Mouse (Mus musculus) embryo, embryonic 10 days (tissue): ENCODE measurements around the gene Cmtm8.
A peak's percentile ranks its signal among the peaks of the same experiment; 100 is the strongest.

Source experiments
- DNase-seq: peaks from one replicate; pipeline ENCODE4 v3.0.0-alpha.2; 2015; ENCODE audit warnings: low spot score

Cmtm8 gene

DNA sequence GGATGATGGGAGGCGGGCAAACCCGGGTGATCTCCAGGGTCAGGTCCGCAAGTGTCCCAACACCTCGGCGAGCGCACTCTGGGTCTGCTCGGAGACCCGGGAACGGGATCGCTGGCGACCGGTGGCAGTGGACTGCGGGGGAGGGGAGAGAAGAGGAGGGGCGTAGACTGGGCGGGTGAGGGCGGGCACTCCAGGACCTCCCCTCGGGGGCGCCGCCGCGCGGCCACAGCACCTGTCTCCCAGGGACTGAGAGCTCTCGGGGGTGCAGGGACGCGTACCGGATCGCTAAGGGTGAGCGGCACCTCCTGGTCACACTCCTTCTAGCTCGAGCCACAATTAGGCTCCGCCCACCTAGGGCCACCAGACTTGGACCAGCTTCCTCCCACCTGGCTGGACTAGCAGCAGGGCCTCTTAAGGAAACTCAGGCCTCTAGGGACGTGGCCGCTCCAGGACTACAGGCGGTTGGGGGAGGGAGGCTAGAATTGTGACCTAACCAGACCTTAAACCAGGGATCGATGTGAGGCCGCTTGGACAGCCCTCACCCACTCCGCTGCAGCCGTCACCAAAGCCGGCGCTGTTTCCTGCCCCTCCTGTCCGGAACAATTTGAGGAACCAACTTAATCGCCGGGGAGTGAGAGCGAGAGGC, at the start of gene Cmtm8:
TSS of gene Cmtm8 (minus strand) at position 140 of the 646 bp plus-strand sequence.
- DNase-seq, result peak; percentile 84

DNA sequence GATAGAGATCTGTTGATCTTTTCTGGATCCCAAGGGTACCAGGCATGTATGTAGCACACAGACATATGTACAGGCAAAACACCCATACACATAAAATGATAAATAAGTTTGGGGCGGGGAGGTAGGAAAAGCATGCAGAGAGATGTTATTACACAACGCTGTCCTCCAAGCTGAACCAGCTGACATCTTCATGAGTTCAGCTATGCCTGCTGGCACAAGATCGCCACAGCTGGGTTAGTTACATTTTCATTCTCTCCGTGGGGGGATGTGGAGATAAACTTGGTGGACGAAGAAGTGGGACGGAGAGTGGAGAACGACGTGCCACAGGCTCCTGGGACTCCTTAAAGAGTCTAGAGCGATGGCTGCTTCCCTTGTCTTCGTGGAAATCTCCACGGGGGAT, 49.0 kb upstream of the Cmtm8 start:
- no peak for DNase-seq

DNA sequence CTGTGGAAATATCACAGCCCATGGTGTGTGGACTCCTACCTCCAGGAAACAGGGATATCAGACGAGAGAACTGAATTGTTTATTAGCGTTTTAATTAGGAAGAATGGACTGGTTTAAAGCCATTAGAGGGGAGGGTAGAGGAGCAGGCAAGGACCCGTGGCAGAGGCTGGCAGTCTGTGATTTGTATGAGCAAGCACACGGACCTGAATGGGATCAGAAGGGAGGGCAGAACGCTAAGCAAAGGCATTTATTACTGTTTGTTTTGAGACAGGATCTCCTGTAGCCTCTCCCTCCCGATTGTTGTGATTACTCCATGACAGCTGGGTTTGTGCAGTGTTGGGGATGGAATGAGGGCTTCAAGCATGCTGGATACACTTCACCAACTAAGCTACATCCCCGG, 46.4 kb upstream of the Cmtm8 start:
- DNase-seq, result no peak

DNA sequence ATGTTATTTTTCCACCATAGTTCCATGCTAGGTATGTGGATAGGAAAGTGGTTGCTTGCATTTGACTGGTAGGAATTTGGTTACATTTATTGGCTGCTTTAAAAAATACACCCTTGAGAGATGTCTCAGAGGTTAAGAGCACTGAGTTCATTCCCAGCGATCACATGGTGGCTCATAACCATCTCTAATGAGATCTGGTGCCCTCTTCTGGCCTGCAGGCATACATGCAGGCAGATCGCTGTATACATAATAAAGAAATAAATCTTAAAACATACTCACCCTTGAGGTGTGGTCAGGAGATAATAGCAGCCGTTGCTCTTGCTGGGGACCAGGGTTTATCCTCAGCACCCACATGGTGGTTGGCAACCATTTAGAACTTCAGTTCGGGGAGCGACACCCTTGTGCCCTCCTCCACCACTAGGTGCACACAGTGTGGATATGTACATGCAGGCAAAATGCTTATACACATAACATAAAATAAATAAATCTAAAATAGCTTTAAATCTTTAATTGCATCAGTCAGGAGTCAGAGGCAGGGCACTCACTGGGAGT, 45.0 kb upstream of the Cmtm8 start:
- no peak for DNase-seq

DNA sequence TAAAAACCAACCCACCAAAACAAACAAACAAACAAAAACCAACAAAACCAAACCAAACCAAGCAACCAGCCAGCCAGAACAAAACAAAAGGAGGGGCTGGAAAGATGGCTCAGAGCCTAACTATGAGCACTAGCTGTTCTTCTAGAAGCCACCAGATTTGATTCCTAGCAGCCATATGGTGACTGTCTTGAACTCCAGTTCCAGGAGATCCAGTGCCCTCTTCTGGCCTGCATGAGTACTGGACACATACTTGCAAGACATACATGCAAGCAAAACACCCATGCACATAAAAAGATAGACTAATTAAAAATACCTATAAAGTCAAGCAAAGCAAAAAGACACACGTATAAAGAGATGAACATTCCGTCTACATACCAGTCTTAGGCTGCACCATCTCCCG, 43.7 kb upstream of the Cmtm8 start:
- peak; percentile 62 for DNase-seq

DNA sequence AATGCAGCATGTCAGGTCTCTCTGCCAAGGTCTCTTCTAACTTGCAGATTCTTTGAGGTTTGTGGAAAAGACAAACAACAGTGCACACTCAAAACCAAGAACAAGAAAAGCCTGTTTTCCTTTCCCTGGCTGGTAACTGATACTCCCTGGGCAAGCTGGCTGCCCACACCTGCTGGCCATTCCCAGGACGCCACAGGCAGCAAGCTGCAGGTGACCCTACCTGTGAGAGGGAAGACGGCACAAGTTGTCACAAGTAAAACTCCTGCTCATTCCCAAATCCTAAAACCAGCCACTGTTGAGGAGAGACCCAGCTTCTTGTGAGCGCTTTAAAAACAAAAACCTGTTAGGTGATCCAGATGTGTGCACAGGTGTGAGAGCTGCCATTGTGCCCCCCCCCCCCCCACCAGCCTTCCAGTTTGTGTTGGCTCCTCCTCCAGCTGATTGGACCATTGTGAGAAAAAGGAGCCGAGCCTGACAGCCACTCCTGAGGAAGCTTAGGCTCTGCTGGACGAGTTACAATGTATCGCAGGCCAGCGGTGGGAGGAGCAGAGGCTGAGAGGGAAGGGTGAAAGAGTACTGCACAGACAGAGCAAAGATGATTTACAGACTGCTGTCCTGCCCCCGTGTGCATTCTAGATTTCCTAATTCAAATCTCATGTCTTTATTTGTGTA, 42.2 kb upstream of the Cmtm8 start:
- DNase-seq, result peak; percentile 18

DNA sequence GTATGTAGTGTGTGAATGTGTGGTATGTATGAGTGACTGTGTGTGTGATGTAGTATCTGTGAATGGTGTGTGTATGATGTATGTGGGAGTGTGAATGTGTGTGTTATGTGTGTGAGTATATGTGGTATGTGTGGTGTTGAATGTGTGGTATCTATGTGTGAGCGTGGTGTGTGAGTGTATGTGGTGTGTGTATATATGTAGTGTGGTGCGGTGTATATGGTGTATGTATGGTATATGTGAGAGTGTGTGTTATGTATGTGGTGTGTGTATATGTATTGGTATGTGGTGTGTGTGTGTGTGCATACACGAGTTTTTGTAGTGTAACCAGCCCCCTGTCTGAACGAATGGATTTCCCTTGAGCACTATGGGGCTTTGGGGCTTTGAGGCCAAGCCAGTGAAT, 41.6 kb upstream of the Cmtm8 start:
- no peak for DNase-seq

DNA sequence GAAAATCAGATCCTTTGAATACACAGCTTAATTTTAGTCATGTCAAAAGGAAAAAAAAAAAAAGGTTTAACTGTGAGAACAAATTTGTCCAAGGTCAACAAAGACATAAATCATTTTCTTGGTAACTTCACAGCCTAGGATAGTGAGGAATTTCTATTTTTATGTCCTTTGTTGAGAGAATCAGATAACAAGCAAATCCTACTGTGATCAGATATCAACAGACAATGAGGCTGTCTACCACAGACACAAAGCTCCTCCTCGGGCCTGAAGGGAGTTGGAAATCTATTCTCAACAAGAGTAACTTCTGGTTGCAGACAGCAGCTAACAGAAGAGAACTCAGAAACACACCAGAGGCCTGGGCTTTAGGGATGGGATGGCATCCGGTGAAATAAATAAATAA, 38.0 kb upstream of the Cmtm8 start:
- no peak for DNase-seq

DNA sequence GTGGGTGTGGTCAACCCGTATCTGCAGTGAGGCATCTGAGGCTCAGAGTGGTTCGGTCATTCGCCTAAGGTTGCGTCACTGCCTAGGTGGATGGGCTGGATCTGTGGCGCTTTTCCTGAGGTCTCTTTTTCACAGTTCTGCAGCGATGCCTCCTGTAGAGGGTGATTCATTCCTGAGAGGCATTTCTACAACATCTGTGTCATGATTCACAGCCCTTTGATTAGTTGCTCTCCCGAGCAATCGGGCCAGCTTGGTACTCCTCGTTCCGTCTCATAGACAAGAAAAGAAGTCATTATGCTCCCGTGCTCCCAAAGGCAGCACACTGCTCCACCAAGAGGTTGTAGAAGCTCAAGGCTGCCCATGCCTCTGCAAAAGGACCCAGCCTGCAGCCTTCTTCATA, 11.4 kb upstream of the Cmtm8 start:
- no peak for DNase-seq

DNA sequence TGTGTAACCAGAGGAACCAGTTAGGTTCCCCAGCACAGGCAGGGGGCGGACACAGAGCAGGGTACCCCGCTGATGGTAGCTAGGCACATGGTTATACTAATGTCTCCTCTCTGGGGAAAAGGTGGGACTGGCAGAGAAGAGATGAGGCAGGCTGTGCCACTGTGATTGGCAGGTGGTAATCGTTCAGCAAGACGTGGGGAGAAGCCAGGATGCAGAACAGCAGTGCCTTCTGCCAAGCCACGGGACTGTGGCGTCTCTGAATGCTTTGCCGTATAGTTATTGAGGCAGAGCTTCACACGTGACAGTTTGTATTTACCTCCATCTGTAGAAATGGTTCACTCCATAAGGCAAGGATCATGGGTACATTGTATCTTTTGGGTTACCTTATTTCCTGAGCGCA, 10.7 kb upstream of the Cmtm8 start:
- DNase-seq, result no peak

DNA sequence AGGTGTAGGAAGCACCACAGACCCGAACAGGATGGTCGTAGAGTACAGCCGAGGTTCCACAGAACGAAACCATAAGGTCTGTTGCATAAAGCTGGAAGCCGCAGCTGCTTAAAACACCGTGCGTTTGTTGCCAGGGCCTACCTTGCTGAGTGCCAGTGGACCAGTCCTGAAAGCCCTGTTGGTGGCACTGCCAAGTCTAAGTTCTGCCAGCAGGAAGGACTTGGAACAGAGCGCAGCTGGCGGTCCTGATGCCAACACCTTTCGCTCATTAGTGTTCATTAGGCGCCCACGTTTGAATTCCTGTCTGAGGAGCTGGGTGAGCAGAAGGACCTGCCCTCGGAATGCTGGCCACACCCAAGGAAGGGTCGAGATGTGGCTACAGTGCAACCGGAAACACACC, 9.4 kb upstream of the Cmtm8 start:
- DNase-seq, result no peak

DNA sequence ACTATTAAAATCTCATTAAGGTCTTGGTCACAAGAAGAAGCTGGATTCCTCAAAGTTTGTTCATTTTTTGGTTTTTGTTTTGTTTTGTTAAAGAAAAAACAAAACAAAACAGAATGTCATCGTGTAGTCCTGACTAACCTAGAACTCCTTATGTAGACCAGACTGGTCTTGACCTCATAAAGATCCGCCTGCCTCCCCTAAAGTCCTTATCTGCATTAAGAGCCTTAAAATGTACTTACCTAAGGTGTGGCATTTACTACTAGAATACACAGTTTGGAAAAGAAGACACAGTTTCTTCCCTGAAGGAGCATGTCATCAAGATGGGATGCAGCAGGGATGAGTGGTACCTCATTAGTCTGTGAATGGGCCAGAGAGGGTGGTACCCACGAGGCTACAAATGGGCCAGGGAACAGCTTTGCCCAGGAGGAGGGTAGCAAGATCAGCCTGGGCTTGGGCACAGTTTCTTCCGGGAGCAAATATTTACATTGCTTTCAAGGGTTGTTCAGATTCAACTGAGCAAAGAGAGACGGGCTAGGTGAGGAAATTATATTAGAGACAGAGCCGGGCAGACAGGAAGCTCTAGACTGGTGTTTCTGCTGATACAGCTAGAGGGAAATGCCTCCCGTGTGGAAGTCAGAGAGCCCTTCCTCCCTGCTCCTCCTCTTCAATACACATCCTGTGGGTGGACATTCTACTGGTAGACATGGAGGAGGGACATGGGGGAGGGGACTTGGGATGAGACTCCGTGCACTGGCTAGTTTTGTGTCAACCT, 7.6 kb upstream of the Cmtm8 start:
- no peak for DNase-seq

DNA sequence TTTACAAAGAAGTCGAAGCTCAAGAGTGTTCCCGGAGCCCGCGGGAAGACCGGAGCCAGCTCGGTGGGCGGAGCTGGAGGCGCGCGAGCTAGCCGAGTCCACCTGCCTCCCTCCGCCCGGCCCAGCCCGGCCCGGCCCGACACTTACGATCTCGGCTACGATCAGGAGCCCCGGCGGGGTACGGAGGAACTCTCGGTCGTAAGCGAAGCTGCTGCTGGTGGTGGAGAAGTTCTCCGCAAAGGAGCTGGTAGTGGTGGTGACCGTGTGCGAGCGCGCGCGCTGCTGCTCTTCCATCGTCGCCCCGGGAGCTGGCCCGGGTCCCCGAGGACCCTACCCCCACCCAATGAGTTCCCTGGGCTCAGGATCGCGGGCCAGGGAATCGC, 331 bp downstream of the Cmtm8 start:
- DNase-seq, result peak; percentile 65

DNA sequence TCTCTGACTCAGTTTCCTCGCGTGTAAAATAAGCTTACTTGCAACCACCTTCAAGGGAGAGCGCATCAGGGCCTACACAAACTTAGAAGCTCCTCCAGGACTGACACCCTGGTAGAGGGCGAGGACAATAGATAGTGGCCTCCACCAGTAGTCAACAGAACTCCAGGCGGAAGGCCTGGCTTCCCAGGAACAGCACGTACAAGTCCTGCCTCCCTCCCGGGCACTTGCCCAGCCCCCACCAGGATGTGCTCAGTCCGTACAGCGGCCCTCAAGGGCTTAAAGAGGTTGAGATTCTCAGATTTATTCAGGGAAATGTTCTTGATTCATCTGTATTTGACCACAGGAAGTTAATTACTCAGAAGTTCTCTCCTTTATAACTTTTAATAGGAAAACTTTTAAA, 1.1 kb downstream of the Cmtm8 start:
- DNase-seq, result no peak

DNA sequence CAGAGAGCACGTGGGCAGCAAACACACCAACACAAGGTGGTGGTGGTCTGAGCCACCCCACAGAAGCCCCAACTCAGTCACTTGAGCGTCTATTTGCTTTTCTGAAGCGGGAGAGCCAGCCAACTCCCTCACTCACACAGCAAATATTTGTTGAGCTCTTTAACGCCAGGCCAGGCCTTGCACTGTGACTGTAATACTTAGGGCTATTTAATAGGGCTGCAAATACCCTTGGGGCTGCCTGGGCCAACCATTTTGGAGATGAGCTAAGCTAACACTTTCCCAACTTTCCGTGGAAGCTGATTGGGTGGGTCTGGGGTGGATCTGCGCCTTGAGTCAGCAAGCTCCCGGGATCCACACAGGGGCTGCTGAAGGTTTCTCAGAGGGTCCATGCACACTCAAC, 1.7 kb downstream of the Cmtm8 start:
- DNase-seq, result no peak

DNA sequence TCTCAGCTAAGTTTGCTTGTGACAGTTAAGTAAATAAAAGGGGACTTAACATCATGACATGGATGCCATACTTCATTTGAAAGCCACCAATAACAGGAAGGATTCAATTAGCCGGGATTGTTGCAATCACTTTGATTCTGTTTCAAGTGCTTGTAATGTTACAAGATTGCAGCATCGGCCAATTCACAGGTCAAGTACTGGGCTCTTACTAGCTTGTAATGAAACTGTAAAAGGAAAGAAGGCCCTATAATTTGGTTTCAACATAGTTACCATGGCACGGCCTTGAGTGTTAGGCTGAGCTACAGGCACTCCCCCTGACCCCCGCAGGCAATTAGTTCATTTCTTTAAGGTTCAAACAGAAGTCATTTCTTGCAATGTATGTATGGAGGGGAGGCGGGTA, 5.1 kb downstream of the Cmtm8 start:
- DNase-seq, result no peak

DNA sequence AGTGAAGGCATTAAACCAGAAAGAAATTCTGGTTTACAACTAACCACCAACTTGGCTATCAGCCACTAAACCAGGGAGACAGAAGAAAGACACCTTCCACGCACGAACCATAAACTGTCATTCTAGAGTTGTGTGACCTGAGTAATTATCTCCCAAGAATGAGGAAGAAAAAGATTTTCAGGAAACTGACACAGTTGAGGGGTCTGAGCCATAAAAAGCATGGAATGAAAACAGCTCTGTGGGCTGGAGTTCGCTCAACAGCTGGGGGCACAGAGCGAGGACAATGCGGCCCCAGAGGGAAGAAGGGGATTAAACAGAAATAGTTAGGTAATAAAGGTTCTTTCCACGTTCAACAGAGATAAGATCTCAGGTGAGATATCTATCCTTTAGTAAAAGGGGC, 12.4 kb downstream of the Cmtm8 start:
- DNase-seq, result no peak

DNA sequence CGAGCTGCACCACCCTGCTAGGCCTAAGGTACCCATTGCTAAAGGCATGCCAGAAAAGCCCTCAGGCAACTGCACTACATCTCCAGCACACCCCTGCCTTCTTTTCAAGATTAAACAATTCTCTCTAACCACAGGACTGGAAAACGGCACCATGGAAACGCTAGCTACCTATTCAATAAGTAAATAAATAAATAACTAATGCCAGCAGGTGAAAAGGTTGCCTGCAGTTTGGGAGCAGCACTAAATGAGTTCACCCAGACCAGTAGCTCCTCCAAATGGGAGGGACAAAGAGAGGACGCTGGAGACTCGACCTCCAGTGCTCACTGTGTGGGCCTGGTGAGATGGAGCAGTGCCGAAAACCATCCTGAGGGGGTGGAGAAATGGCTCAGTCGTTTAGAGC, 13.6 kb downstream of the Cmtm8 start:
- DNase-seq, result no peak

DNA sequence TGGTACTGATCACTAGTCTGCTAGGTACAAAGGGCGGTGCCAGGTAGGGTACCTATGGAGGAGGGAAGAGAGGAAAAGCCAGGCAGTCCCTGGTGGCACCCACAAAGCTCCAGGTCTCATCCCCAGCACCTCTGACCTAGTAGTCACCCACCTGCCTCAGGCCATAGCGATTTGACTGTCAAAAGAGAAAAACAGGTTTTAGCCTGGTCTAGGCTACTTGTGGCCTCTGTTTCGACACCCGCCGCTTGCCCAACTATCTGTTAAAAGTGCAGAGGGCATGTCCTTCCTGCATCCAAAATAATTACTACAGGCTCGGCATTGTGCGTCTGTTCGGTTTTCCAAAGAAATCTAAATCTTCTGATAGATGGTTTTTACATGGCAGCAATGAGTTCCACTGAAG, 14.3 kb downstream of the Cmtm8 start:
- no peak for DNase-seq

DNA sequence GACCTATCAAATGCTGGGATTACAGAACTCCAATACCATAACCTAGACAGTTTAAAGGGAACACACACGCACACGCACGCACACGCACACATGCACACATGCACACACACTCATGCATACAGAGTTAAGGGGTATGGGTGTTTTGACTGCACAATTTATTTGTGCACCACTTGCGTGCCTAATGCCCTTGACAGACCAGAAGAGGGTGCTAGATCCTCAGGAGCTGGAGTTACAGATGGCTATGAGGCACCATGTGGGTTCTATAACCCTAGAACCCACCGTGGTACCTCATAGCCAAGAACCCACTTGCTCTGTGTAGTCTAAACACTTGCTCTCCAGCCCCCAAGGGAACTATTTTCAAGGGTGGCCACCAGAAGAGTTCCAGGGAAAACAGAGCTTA, 15.6 kb downstream of the Cmtm8 start:
- DNase-seq, result no peak

DNA sequence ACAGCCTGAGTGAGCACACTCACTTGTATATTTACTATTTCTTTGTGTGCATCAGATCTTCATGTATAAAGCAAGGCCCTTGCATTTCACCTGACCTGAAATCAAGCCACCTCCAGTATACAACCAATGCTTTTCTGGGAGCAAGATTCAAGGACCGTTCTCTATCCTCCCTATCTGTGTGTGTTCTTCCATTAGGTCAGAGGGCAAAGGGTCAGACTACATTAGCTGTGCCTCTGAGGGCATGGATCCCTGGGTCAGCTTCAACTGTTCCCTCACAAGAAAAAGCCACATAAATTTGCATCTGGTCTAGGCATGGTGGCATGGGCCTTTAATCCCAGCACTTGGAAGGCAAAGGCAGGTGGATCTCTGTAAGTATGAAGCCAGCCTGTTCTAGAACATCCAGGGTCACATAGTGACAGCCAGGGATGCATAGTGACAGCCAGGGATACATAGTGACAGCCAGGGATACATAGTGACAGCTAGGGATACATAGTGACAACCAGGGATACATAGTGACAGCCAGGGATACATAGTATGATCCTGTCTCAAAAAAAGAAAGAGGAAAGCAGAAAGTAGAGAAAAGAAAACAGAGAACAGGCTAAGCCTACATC, 16.6 kb downstream of the Cmtm8 start:
- no peak for DNase-seq

DNA sequence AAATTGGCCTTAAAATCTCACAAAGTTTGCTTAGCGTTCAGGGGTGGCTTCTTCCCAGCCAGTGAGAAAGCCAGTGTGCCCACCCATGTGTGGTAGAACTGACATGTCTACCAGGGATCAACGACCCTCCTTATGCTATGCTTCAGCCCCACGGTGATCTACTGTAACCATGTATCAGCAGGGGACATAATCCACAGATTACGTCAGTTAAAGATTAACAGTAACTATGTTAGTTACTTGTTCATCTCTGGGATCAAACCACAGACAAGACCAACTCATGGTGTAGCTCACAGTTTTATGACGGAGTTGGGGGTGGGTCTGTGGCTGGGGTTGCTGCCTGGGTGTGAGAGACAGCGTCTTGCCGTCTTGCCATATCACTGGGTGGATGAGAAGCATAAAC, 19.8 kb downstream of the Cmtm8 start:
- no peak for DNase-seq
